Mouse (Mus musculus) MEL (cell line): ENCODE data around the gene Ccn1. TPM values are rescaled to one million over a fixed set of nuclear protein-coding genes. Genes with fewer than 3 reads are reported as not detected.

ENCODE experiments used
- DNase-seq: peaks from one replicate; pipeline ENCODE4 v3.0.0; 2011; ENCODE audit warnings: low read depth, low spot score
- H3K27ac ChIP-seq: 2 replicates; pipeline ENCODE4 v1.5.1; 2012; ENCODE audit warnings: low read depth, mild to moderate bottlenecking, control low read depth, low read length, moderate library complexity; ENCODE audit not compliant: control insufficient read depth
- H3K27me3 ChIP-seq, 2 experiments: fragments of 150-350 bp in 1 of 2; sonication (generic) in 1 of 2; 2 replicates each; pipeline ENCODE4 v1.6.1; 2012; ENCODE audit warnings: low read length in 2 of 2, mild to moderate bottlenecking in 2 of 2, improper control_type of control experiment in 1 of 2, moderate library complexity in 1 of 2; ENCODE audit not compliant: insufficient read depth in 2 of 2, control insufficient read depth in 1 of 2
- H3K36me3 ChIP-seq, 2 experiments: 2 replicates each; pipeline ENCODE4 v1.6.1; 2012 to 2014; ENCODE audit warnings: low read length in 2 of 2, improper control_type of control experiment in 1 of 2, inconsistent platforms in 1 of 2, mild to moderate bottlenecking in 1 of 2; ENCODE audit not compliant: insufficient read depth in 2 of 2, control insufficient read depth in 1 of 2
- H3K4me1 ChIP-seq, 2 experiments: fragments of 150-350 bp in 1 of 2; sonication (generic) in 1 of 2; 2 replicates each; pipeline ENCODE4 v1.6.1; 2012; ENCODE audit warnings: low read length in 2 of 2, improper control_type of control experiment in 1 of 2, mild to moderate bottlenecking in 1 of 2; ENCODE audit not compliant: insufficient read depth in 2 of 2, control insufficient read depth in 1 of 2
- H3K4me3 ChIP-seq, 2 experiments: fragments of 150-350 bp in 1 of 2; sonication (generic) in 1 of 2; 2 replicates each; pipeline ENCODE4 v1.5.1; 2012; ENCODE audit warnings: low read depth in 2 of 2, low read length in 2 of 2, mild to moderate bottlenecking in 2 of 2, moderate library complexity in 2 of 2, control low read depth in 1 of 2, improper control_type of control experiment in 1 of 2; ENCODE audit not compliant: control insufficient read depth in 1 of 2, insufficient read depth in 1 of 2
- H3K79me2 ChIP-seq: 2 replicates; pipeline ENCODE4 v1.6.1; 2012; ENCODE audit warnings: mild to moderate bottlenecking, low read length, moderate library complexity; ENCODE audit not compliant: control insufficient read depth, poor library complexity, insufficient read depth
- H3K9ac ChIP-seq: 2 replicates; pipeline ENCODE4 v1.6.1; 2012; ENCODE audit warnings: low read depth, mild to moderate bottlenecking, control low read depth, low read length, moderate library complexity; ENCODE audit not compliant: control insufficient read depth, poor library complexity, severe bottlenecking
- H3K9me3 ChIP-seq: fragments of 150-350 bp; sonication (generic); replicated peaks from 2 replicates; pipeline ENCODE4 v1.6.1; 2012; ENCODE audit warnings: mild to moderate bottlenecking, low read length, improper control_type of control experiment, moderate library complexity; ENCODE audit not compliant: insufficient read depth
- CHD1 ChIP-seq: IDR thresholded peaks from 2 replicates; pipeline ENCODE4 v1.6.1; 2012; ENCODE audit warnings: low read depth, mild to moderate bottlenecking, inconsistent platforms, low read length, improper control_type of control experiment
- E2F4 ChIP-seq: IDR thresholded peaks from 2 replicates; pipeline ENCODE4 v1.6.1; 2011; ENCODE audit warnings: low read depth, low read length, improper control_type of control experiment, borderline replicate concordance
- ELF1 ChIP-seq: IDR thresholded peaks from 2 replicates; pipeline ENCODE4 v1.6.1; 2014; ENCODE audit warnings: low read depth, mild to moderate bottlenecking, inconsistent platforms, low read length, improper control_type of control experiment, moderate library complexity
- EP300 ChIP-seq, 2 experiments: IDR thresholded peaks; 2 replicates each; pipeline ENCODE4 v1.6.1; 2011; ENCODE audit warnings: improper control_type of control experiment in 2 of 2, low read length in 2 of 2, low read depth in 1 of 2, mild to moderate bottlenecking in 1 of 2
- ETS1 ChIP-seq: IDR thresholded peaks from 2 replicates; pipeline ENCODE4 v1.6.1; 2012; ENCODE audit warnings: low read depth, mild to moderate bottlenecking, inconsistent platforms, low read length, improper control_type of control experiment, moderate library complexity
- KAT2A ChIP-seq: conservative IDR thresholded peaks from 2 replicates; pipeline ENCODE4 v1.6.1; 2012; ENCODE audit warnings: low read depth, low read length, improper control_type of control experiment, inconsistent platforms
- MAZ ChIP-seq: IDR thresholded peaks from 2 replicates; pipeline ENCODE4 v1.6.1; 2012; ENCODE audit warnings: low read depth, mild to moderate bottlenecking, inconsistent platforms, low read length, improper control_type of control experiment
- MEF2A ChIP-seq: IDR thresholded peaks from 2 replicates; pipeline ENCODE4 v1.6.1; 2014; ENCODE audit warnings: low read depth, mild to moderate bottlenecking, inconsistent platforms, low read length, improper control_type of control experiment; ENCODE audit not compliant: poor library complexity, insufficient replicate concordance, severe bottlenecking; ENCODE audit errors: extremely low read depth
- MXI1 ChIP-seq: IDR thresholded peaks from 2 replicates; pipeline ENCODE4 v1.6.1; 2011; ENCODE audit warnings: mild to moderate bottlenecking, low read depth, low read length, improper control_type of control experiment
- NELFE ChIP-seq: IDR thresholded peaks from 2 replicates; pipeline ENCODE4 v1.6.1; 2011; ENCODE audit warnings: low read depth, low read length, improper control_type of control experiment
- NRF1 ChIP-seq: IDR thresholded peaks from 2 replicates; pipeline ENCODE4 v1.6.1; 2014; ENCODE audit warnings: low read depth, mild to moderate bottlenecking, inconsistent platforms, low read length, improper control_type of control experiment, moderate library complexity; ENCODE audit not compliant: poor library complexity, insufficient read depth, severe bottlenecking
- POLR2AphosphoS5 ChIP-seq: IDR thresholded peaks from 2 replicates; pipeline ENCODE4 v1.6.1; 2012; ENCODE audit warnings: low read depth, borderline replicate concordance, mild to moderate bottlenecking, inconsistent platforms, low read length, moderate library complexity, mixed read lengths
- SIN3A ChIP-seq: IDR thresholded peaks from 2 replicates; pipeline ENCODE4 v1.6.1; 2012; ENCODE audit warnings: low read length, improper control_type of control experiment, inconsistent platforms
- TAL1 ChIP-seq: IDR thresholded peaks from 2 replicates; pipeline ENCODE4 v1.6.1; 2012; ENCODE audit warnings: mild to moderate bottlenecking, inconsistent platforms, low read length, moderate library complexity, mixed read lengths
- TCF12 ChIP-seq: IDR thresholded peaks from 2 replicates; pipeline ENCODE4 v1.6.1; 2014; ENCODE audit warnings: low read depth, mild to moderate bottlenecking, inconsistent platforms, low read length, improper control_type of control experiment, moderate library complexity
- USF2 ChIP-seq, 2 experiments: IDR thresholded peaks; 2 replicates each; pipeline ENCODE4 v1.6.1; 2011 to 2012; ENCODE audit warnings: improper control_type of control experiment in 2 of 2, low read length in 2 of 2, borderline replicate concordance in 1 of 2, inconsistent platforms in 1 of 2, low read depth in 1 of 2, mild to moderate bottlenecking in 1 of 2; ENCODE audit not compliant: insufficient read depth in 1 of 2
- ZKSCAN1 ChIP-seq: IDR thresholded peaks from 2 replicates; pipeline ENCODE4 v1.6.1; 2012; ENCODE audit warnings: low read depth, mild to moderate bottlenecking, inconsistent platforms, low read length, improper control_type of control experiment, moderate library complexity
- polyA plus RNA-seq, 2 experiments: library from polyadenylated mRNA; stranded (reverse) in 1 of 2; unstranded in 1 of 2; fragments of >175 nt in 1 of 2; fragments of >200 nt in 1 of 2; gene quantifications; 2 replicates each; pipeline versions ENCODE4 v1.2.1 to v1.2.4; 2012; ENCODE audit warnings: low replicate concordance in 2 of 2, low read depth in 1 of 2; ENCODE audit not compliant: insufficient read length in 2 of 2, insufficient read depth in 1 of 2, missing spikeins in 1 of 2
- total RNA-seq: library from RNA; depleted of rRNA; stranded (reverse); fragments of 300-350 nt; gene quantifications from 2 replicates; pipeline ENCODE4 v1.2.3, GENCODE M21; 2012

Ccn1 gene
- total and polyA plus RNA-seq, 3 experiments: not detected

DNA sequence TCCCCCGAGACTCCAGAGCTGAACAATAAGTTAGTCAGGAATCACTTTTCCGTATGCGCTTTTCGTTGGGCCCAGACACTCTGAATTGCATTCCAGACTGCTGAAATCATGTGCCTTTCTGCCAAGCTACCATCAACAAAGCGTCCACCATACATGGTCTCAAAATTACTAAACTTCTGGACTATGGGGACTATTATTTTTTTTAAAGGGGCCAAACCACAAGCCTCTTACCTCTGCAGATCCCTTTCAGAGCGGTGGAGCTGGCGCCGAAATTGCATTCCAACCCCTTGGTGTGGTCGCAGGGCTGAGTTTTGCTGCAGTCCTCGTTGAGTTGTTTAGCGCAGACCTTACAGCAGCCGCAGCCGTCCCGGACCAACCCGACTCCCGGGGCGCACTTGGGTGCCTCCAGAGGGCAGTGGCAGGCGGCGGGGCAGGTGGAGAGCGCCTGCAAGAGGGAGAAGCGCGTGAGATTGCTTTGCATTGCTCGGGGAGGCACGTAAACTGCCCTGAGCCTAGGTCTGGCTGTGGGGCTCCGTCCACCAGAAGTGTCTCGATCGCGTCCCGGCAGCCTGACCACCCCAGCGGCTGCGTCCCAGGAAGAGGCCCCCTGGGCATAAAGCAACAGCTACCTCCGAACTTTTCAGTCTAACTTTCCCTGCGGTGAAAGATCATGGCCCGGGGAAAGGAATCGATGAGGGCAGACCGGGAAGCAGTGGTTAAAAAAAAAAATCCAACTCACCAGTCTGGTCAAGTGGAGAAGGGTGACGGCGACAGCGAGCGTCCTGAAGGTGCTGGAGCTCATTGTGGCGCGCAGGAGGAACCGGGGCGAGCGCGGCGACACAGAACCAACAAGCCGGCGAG, 560 bp downstream of the Ccn1 start:
- TF ChIP-seq MXI1 (no peak), ELF1 (no peak), CHD1 (no peak), ZKSCAN1 (no peak), USF2 (IDR thresholded peaks at IDR 0.05; ENCODE audit: borderline replicate concordance in 1 of 2, insufficient read depth in 1 of 2, low read depth in 1 of 2, low read length in 2 of 2) (no peak), TAL1 (no peak), KAT2A (no peak), TCF12 (no peak), E2F4 (no peak)
- Histone ChIP-seq H3K27ac (no peak overlapping the region), H3K79me2 (no peaks in the 10 kb centered on the region), H3K4me1 (no peaks in the 10 kb centered on the region), H3K27me3 (no peaks in the 10 kb centered on the region; a peak in 1 of 4 replicates), H3K4me3 (no peak overlapping the region), H3K9ac (no peak overlapping the region), H3K36me3 (no peaks in the 10 kb centered on the region), H3K9me3 (no peaks in the 10 kb centered on the region)
- no peak for DNase-seq

DNA sequence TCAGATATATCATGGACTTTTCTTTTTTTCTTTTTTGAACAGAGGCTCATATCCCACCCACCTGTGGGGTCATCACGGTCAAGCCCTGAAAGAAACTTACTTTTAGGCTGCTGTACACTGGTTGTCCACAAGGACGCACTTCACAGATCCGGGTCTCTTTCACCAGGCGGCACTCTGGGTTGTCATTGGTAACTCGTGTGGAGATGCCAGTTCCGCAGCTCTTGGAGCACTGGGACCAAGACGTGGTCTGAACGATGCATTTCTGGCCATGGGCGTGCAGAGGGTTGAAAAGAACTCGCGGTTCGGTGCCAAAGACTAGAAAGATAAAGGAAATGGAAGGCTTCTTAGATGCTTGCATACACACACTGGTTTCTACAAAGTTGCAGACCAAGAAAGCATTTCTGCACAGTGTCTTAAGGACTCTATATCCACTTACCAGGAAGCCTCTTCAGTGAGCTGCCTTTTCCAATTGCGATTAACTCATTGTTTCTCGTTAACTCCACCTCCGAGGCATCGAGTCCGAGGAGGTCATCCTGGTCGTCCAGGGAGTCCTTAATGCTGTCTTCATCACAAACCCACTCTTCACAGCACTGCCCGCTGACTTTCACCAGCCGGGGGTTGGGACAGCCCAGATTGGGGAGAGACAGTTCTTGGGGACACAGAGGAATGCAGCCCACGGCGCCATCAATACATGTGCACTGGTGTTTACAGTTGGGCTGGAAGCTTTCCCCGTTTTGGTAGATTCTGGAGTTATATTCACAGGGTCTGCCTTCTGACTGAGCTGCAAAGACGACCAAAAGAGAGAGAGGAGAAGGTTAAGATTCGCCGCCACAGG, 1.5 kb downstream of the Ccn1 start:
- Histone ChIP-seq H3K4me3 (no peak overlapping the region), H3K4me1 (no peaks in the 10 kb centered on the region), H3K9ac (no peak overlapping the region), H3K9me3 (no peaks in the 10 kb centered on the region), H3K79me2 (no peaks in the 10 kb centered on the region), H3K27me3 (no peaks in the 10 kb centered on the region), H3K27ac (no peak overlapping the region), H3K36me3 (no peaks in the 10 kb centered on the region)
- no peak for DNase-seq
- TF ChIP-seq TCF12 (no peak), ELF1 (no peak), NELFE (no peak), SIN3A (no peak)

DNA sequence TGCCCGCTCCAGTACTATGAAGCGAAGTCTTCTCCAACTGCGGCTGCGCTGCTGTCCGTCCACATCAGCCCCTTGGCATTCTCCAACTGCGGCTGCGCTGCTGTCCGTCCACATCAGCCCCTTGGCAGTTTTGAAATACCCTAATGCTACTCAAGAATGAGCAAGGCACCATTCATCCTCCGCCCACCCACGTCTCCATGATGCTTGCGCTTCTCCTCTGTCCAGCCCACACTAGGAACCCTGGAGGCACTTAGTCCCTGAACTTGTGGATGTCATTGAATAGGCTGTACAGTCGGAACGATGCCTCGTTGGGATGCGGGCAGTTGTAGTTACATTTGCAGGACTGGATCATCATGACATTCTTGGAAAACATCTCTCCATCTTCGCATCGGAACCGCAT, 2.4 kb downstream of the Ccn1 start:
- no peak for DNase-seq
- TF ChIP-seq ETS1: no peak
- TF ChIP-seq MAZ: no peak
- TF ChIP-seq POLR2AphosphoS5: no peak
- no peak for TF ChIP-seq NRF1
- no peak for TF ChIP-seq MEF2A
- TF ChIP-seq EP300 (IDR thresholded peaks at IDR 0.05; ENCODE audit: low read depth in 1 of 2, low read length in 2 of 2): no peak
- no peak for TF ChIP-seq KAT2A
- H3K27me3 ChIP-seq: no peaks in the 10 kb centered on the region

More for the DNA sequence above, 2.4 kb downstream of the Ccn1 start:
- Histone ChIP-seq H3K9ac (no peak overlapping the region), H3K9me3 (no peaks in the 10 kb centered on the region), H3K4me1 (no peaks in the 10 kb centered on the region), H3K27ac (no peak overlapping the region), H3K79me2 (no peaks in the 10 kb centered on the region), H3K4me3 (no peak overlapping the region), H3K36me3 (no peaks in the 10 kb centered on the region)
